Mouse (Mus musculus) heart, embryonic 14.5 days (tissue): ENCODE results near the gene Ugt1a2. TPM values are rescaled to one million over a fixed set of nuclear protein-coding genes. Genes with fewer than 3 reads are reported as not detected.

Source experiments
- ATAC-seq: fragments of 200-750 bp; cut with Nextera tagmentation; 2 replicates; pipeline ENCODE4 v1.8.0; 2017; ENCODE audit warnings: low read depth, moderate TSS enrichment; ENCODE audit not compliant: insufficient number of reproducible peaks, insufficient read depth, low FRiP score
- H3K27ac ChIP-seq, 2 experiments: fragments of 200-500 bp in 1 of 2; fragments of 300-500 bp in 1 of 2; sonication (generic) in 1 of 2; replicated peaks in 1 of 2; 2 replicates each; pipeline ENCODE4 v1.5.1; 2012 to 2014; ENCODE audit warnings: low read depth in 2 of 2, low read length in 2 of 2, control low read depth in 1 of 2, mild to moderate bottlenecking in 1 of 2, mixed read lengths in 1 of 2; ENCODE audit not compliant: control insufficient read depth in 1 of 2, insufficient read depth in 1 of 2
- H3K27me3 ChIP-seq: fragments of 300-500 bp; sonication (generic); 2 replicates; pipeline ENCODE4 v1.6.1; 2014; ENCODE audit warnings: mild to moderate bottlenecking, low read length, control low read depth; ENCODE audit not compliant: control insufficient read depth, insufficient read depth
- H3K36me3 ChIP-seq: fragments of 300-500 bp; sonication (generic); 2 replicates; pipeline ENCODE4 v1.6.1; 2014; ENCODE audit warnings: mild to moderate bottlenecking, control low read depth, low read length, mixed read lengths; ENCODE audit not compliant: control insufficient read depth, insufficient read depth
- H3K4me1 ChIP-seq, 2 experiments: fragments of 200-500 bp in 1 of 2; fragments of 300-500 bp in 1 of 2; sonication (generic) in 1 of 2; 2 replicates each; pipeline ENCODE4 v1.6.1; 2012 to 2014; ENCODE audit warnings: low read length in 2 of 2, control low read depth in 1 of 2, mixed read lengths in 1 of 2; ENCODE audit not compliant: control insufficient read depth in 2 of 2, insufficient read depth in 2 of 2
- H3K4me2 ChIP-seq: fragments of 300-500 bp; sonication (generic); 2 replicates; pipeline ENCODE4 v1.6.1; 2014; ENCODE audit warnings: mild to moderate bottlenecking, low read length
- H3K4me3 ChIP-seq, 2 experiments: fragments of 200-500 bp in 1 of 2; fragments of 300-500 bp in 1 of 2; sonication (generic) in 1 of 2; 2 replicates each; pipeline ENCODE4 v1.5.1; 2012 to 2014; ENCODE audit warnings: low read length in 2 of 2, mild to moderate bottlenecking in 2 of 2, control low read depth in 1 of 2, low read depth in 1 of 2, moderate library complexity in 1 of 2; ENCODE audit not compliant: control insufficient read depth in 1 of 2, insufficient read depth in 1 of 2
- H3K9ac ChIP-seq: fragments of 300-500 bp; sonication (generic); 2 replicates; pipeline ENCODE4 v1.6.1; 2014; ENCODE audit warnings: mild to moderate bottlenecking, low read length
- H3K9me3 ChIP-seq: fragments of 300-500 bp; sonication (generic); 2 replicates; pipeline ENCODE4 v1.6.1; 2016; ENCODE audit warnings: low read length, control low read depth; ENCODE audit not compliant: control insufficient read depth
- WGBS: fragments of 180-500 bp; shearing (Covaris S2); extraction: QIAGEN DNeasy Blood & Tissue Kit; methylation state at CpG from one replicate; pipeline ENCODE4 v1.1.7; 2014; 5-methylcytosine and 5-hydroxymethylcytosine counted together
- polyA plus RNA-seq: library from polyadenylated mRNA; unstranded; fragments of >200 nt; fragmentation: Nextera tagmentation; extraction: Ambion mirVana; gene quantifications from 2 replicates; pipeline ENCODE4 v1.2.1, GENCODE M21; 2014

Ugt1a2 gene
- polyA plus RNA-seq, 1 experiment from 2014 or later, result not detected

- H3K36me3 ChIP-seq, result no peaks in the 10 kb centered on the region
- no peaks in the 10 kb centered on the region for H3K4me1 ChIP-seq
- peaks cover 100% of the 10 kb centered on the region for H3K9me3 ChIP-seq
- H3K4me3 ChIP-seq, result no peak overlapping the region
- WGBS, result 65% methylated on average over 6 of the region's 6 CpGs
- ATAC-seq, result no peak
- no peak overlapping the region for H3K9ac ChIP-seq
- H3K4me2 ChIP-seq, result no peak overlapping the region
- no peak overlapping the region for H3K27ac ChIP-seq
- H3K27me3 ChIP-seq, result no peaks in the 10 kb centered on the region
These were observed 30.8 kb downstream of the Ugt1a2 start for GRCm38 (mm10) chr1:88230981-88231802.

GRCm38 (mm10) chr1:88231803-88232499, 31.6 kb downstream of the Ugt1a2 start:
- no peak overlapping the region for H3K27ac ChIP-seq
- no peaks in the 10 kb centered on the region for H3K4me1 ChIP-seq
- H3K9ac ChIP-seq, result no peak overlapping the region
- H3K4me3 ChIP-seq, result no peak overlapping the region
- no peaks in the 10 kb centered on the region for H3K36me3 ChIP-seq
- WGBS, result 57% methylated on average over 7 of the region's 7 CpGs
- no peaks in the 10 kb centered on the region for H3K27me3 ChIP-seq
- no peak overlapping the region for H3K4me2 ChIP-seq
- no peak for ATAC-seq
- peaks cover 98% of the 10 kb centered on the region for H3K9me3 ChIP-seq

- 53% methylated on average over 3 of the region's 3 CpGs for WGBS
- Histone ChIP-seq H3K36me3 (no peaks in the 10 kb centered on the region), H3K9me3 (peaks cover 98% of the 10 kb centered on the region), H3K4me3 (no peak overlapping the region), H3K27me3 (no peaks in the 10 kb centered on the region), H3K9ac (no peak overlapping the region), H3K4me1 (no peaks in the 10 kb centered on the region), H3K4me2 (no peak overlapping the region), H3K27ac (no peak overlapping the region)
- ATAC-seq, result no peak
These were observed 32.4 kb downstream of the Ugt1a2 start for GRCm38 (mm10) chr1:88232664-88233380.

GRCm38 (mm10) chr1:88233421-88234247, 33.2 kb downstream of the Ugt1a2 start:
- ATAC-seq, result no peak
- Histone ChIP-seq H3K4me1 (no peaks in the 10 kb centered on the region), H3K27ac (no peak overlapping the region), H3K4me3 (no peak overlapping the region), H3K9ac (no peak overlapping the region), H3K4me2 (no peak overlapping the region), H3K36me3 (no peaks in the 10 kb centered on the region), H3K27me3 (no peaks in the 10 kb centered on the region), H3K9me3 (peaks cover 98% of the 10 kb centered on the region)
- WGBS, result 62% methylated on average over 14 of the region's 14 CpGs

GRCm38 (mm10) chr1:88234248-88234610, 33.8 kb downstream of the Ugt1a2 start:
- 54% methylated on average over 4 of the region's 4 CpGs for WGBS

GRCm38 (mm10) chr1:88234646-88235045, 34.2 kb downstream of the Ugt1a2 start:
- H3K27me3 ChIP-seq, result no peaks in the 10 kb centered on the region
- H3K27ac ChIP-seq, result no peak overlapping the region
- 38% methylated on average over 5 of the region's 5 CpGs for WGBS
- peaks cover 98% of the 10 kb centered on the region for H3K9me3 ChIP-seq
- ATAC-seq, result no peak
- no peaks in the 10 kb centered on the region for H3K4me1 ChIP-seq
- H3K36me3 ChIP-seq, result no peaks in the 10 kb centered on the region
- no peak overlapping the region for H3K4me2 ChIP-seq
- no peak overlapping the region for H3K9ac ChIP-seq
- no peak overlapping the region for H3K4me3 ChIP-seq

More at GRCm38 (mm10) chr1:88234248-88234610, 33.8 kb downstream of the Ugt1a2 start:
- no peak overlapping the region for H3K27ac ChIP-seq
- H3K4me3 ChIP-seq, result no peak overlapping the region
- no peaks in the 10 kb centered on the region for H3K36me3 ChIP-seq
- H3K4me2 ChIP-seq, result no peak overlapping the region
- no peak for ATAC-seq
- peaks cover 98% of the 10 kb centered on the region for H3K9me3 ChIP-seq
- no peaks in the 10 kb centered on the region for H3K4me1 ChIP-seq
- H3K27me3 ChIP-seq, result no peaks in the 10 kb centered on the region
- no peak overlapping the region for H3K9ac ChIP-seq
